Mouse (Mus musculus): ENCODE measurements around the gene Mcm8. TPM values are rescaled to one million over a fixed set of nuclear protein-coding genes. Genes with fewer than 3 reads are reported as not detected.

Gene Mcm8
- total and polyA plus RNA-seq, 2 experiments from 2014 or later: 3.2 to 5.6 TPM

DNA sequence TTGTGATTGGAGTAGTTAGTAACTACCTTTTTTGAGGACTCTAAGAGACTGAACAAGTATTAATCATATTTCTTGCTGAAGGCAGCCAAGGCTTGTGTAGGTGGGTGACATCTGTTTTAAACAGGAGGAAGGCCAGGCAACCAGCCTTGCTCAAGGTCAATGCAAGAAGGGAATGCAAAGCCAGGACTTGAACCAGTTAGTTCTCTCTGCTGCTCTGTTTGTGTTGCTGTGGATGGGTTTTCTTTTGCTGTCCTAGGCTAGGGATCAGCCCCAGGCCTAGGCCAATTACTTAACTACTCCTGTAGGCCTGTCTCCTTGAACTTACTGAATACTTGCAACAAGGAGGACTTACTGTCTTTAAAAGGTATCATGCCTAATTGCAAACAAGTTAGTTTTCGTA, 37.1 kb downstream of the Mcm8 start:
- WGBS: 95% methylated on average over 1 of the region's 1 CpGs
- no peak overlapping the region for H3K9ac ChIP-seq (replicated peaks; ENCODE audit: low read length)
- no peak for TF ChIP-seq CTCF (IDR thresholded peaks at IDR 0.05; ENCODE audit: low read depth)
- H3K4me3 ChIP-seq (ENCODE audit: low read length): no peak overlapping the region
- DNase-seq (ENCODE audit: low spot score): no peak
- peaks cover 16% of the 10 kb centered on the region for H3K36me3 ChIP-seq (ENCODE audit: insufficient read depth, low read length)
- H3K4me1 ChIP-seq (ENCODE audit: insufficient read depth, low read length): peaks cover 2% of the 10 kb centered on the region; the same call in 1 of the 2 replicates
- H3K27ac ChIP-seq: no peak overlapping the region
- no peaks in the 10 kb centered on the region for H3K27me3 ChIP-seq (ENCODE audit: insufficient read depth, low read length)
- no peak for ATAC-seq
- no peaks in the 10 kb centered on the region for H3K9me3 ChIP-seq (ENCODE audit: low read length)
- H3K4me2 ChIP-seq (ENCODE audit: low read depth, low read length): no peak overlapping the region

DNA sequence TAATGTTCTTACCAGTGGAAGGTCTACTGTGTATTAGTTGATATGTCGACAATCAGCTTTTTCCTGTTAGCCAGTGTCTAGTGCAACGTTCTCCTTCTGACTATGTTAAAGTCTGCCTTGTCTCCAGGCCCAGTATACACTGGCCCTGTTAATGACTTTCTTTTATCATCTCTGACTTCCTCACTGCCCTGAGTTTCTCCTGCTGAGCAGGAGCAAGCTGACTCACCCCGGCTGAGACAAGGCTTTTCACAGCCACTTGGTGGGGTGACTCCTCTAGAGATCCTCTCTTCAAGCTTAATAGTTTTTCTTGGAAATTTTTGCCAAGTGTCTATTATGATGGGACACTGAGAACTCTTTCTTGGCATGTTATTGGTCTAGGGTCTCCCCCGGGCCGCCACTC, 40.4 kb downstream of the Mcm8 start:
- no peaks in the 10 kb centered on the region for H3K9me3 ChIP-seq (ENCODE audit: low read length)
- DNase-seq (ENCODE audit: low spot score): no peak
- no peak overlapping the region for H3K4me2 ChIP-seq (ENCODE audit: low read depth, low read length)
- ATAC-seq: no peak
- WGBS: 80% methylated on average over 5 of the region's 5 CpGs
- peaks cover 11% of the 10 kb centered on the region for H3K36me3 ChIP-seq (ENCODE audit: insufficient read depth, low read length)
- no peak overlapping the region for H3K4me3 ChIP-seq (ENCODE audit: low read length)
- TF ChIP-seq CTCF (IDR thresholded peaks at IDR 0.05; ENCODE audit: low read depth): no peak
- no peaks in the 10 kb centered on the region for H3K4me1 ChIP-seq (ENCODE audit: insufficient read depth, low read length)
- H3K27me3 ChIP-seq (ENCODE audit: insufficient read depth, low read length): no peaks in the 10 kb centered on the region
- H3K27ac ChIP-seq: no peak overlapping the region
- H3K9ac ChIP-seq (replicated peaks; ENCODE audit: low read length): no peak overlapping the region

DNA sequence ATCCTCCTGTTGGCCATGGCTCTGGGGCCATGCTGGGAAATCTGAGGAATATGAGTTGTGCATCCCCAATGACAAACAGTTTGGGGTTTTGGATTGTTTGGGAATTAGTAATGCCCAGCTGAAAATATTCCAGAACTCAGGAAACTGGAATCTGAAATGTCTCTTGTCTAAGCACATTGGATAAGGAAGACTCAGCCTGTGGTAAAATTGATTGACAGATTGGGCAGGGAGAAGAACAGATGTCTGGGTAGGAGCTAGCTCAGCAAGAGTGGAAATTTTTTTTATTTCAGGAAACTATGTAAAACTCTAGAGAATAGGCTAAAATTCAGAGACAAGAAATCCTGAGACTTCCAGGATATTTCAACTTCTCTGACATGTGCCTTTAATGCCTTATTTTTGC, 44.5 kb downstream of the Mcm8 start:
- no peak overlapping the region for H3K27ac ChIP-seq
- no peak overlapping the region for H3K9ac ChIP-seq (replicated peaks; ENCODE audit: low read length)
- no peaks in the 10 kb centered on the region for H3K27me3 ChIP-seq (ENCODE audit: insufficient read depth, low read length)
- H3K36me3 ChIP-seq (ENCODE audit: insufficient read depth, low read length): peaks cover 2% of the 10 kb centered on the region; the same call in 1 of the 2 replicates
- ATAC-seq: no peak
- no peak overlapping the region for H3K4me3 ChIP-seq (ENCODE audit: low read length)
- no peaks in the 10 kb centered on the region for H3K4me1 ChIP-seq (ENCODE audit: insufficient read depth, low read length)
- no peak for TF ChIP-seq CTCF (IDR thresholded peaks at IDR 0.05; ENCODE audit: low read depth)
- H3K9me3 ChIP-seq (ENCODE audit: low read length): no peaks in the 10 kb centered on the region
- DNase-seq (ENCODE audit: low spot score): no peak
- H3K4me2 ChIP-seq (ENCODE audit: low read depth, low read length): no peak overlapping the region

DNA sequence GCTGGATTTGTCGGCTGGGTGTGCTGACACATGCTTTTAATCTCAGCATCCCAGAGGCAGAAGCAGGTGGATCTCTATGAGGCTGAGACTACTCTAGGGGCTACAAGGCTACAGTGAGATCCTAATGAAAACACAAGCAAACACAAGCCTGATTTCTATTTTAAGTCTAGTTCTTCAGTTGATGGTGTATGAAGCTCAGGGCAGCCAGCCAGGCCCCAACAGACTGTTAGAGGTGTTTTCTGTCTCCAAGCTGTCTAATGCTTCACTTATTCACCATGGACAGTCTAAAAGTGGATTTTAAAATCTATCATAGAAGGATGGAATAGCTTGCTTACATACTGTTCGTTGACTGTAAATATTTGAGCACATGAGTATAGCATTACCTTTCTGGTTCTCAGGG, 45.5 kb downstream of the Mcm8 start:
- TF ChIP-seq CTCF (IDR thresholded peaks at IDR 0.05; ENCODE audit: low read depth): no peak
- no peaks in the 10 kb centered on the region for H3K9me3 ChIP-seq (ENCODE audit: low read length)
- DNase-seq (ENCODE audit: low spot score): no peak
- H3K27me3 ChIP-seq (ENCODE audit: insufficient read depth, low read length): no peaks in the 10 kb centered on the region
- no peak overlapping the region for H3K9ac ChIP-seq (replicated peaks; ENCODE audit: low read length)
- H3K4me3 ChIP-seq (ENCODE audit: low read length): no peak overlapping the region
- no peak for ATAC-seq
- WGBS: 88% methylated on average over 2 of the region's 2 CpGs
- H3K27ac ChIP-seq: no peak overlapping the region
- H3K4me1 ChIP-seq (ENCODE audit: insufficient read depth, low read length): no peaks in the 10 kb centered on the region
- H3K4me2 ChIP-seq (ENCODE audit: low read depth, low read length): no peak overlapping the region
- peaks cover 6% of the 10 kb centered on the region; the same call in 1 of the 2 replicates for H3K36me3 ChIP-seq (ENCODE audit: insufficient read depth, low read length)

DNA sequence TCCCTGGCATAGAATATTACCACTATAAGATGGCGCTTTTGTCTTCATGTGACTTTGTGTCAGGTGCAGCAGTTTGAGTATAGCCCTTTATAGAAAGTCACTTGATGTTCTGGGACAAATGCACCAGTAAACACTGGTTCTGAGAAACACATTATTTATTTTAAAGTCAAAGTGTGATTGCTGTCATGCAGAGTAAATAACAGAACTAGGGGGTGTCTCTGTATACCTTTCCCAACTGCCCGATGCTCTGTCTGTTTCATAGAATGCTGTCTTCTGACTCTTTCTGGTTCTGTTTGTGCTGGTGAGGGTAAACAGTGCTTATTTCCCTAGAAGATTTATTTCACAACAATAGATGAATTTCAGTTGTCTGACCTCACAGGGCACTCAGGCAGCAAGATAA, 47.4 kb downstream of the Mcm8 start:
- H3K4me3 ChIP-seq (ENCODE audit: low read length): no peak overlapping the region
- H3K4me2 ChIP-seq (ENCODE audit: low read depth, low read length): no peak overlapping the region
- no peaks in the 10 kb centered on the region for H3K4me1 ChIP-seq (ENCODE audit: insufficient read depth, low read length)
- no peaks in the 10 kb centered on the region for H3K27me3 ChIP-seq (ENCODE audit: insufficient read depth, low read length)
- no peak overlapping the region for H3K9ac ChIP-seq (replicated peaks; ENCODE audit: low read length)
- DNase-seq (ENCODE audit: low spot score) (no peak), ATAC-seq (no peak)
- WGBS: 96% methylated on average over 2 of the region's 2 CpGs
- no peak for TF ChIP-seq CTCF (IDR thresholded peaks at IDR 0.05; ENCODE audit: low read depth)
- H3K27ac ChIP-seq: no peak overlapping the region
- no peaks in the 10 kb centered on the region for H3K9me3 ChIP-seq (ENCODE audit: low read length)
- peaks cover 6% of the 10 kb centered on the region; the same call in 1 of the 2 replicates for H3K36me3 ChIP-seq (ENCODE audit: insufficient read depth, low read length)

DNA sequence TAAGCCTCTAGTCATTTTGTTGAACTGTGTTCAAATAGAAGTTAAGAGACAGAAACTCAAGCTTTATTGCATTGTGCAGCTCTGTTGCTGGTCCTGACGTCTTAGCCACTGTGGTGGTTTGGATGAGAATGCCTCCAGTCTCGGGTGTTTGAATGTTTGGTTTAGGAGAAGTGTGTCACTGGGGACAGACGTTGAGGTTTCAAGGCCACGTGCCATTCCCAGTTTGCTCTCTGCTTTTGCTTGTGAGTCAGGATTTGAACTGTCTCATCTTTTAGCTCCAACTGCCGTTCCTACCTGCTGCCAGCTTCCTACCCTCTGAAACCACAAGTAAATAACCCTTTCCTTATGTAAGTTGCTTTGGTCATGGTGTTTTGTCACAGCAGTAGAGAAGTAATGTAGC, 51.6 kb downstream of the Mcm8 start:
- WGBS: 78% methylated on average over 5 of the region's 5 CpGs
- TF ChIP-seq CTCF (IDR thresholded peaks at IDR 0.05; ENCODE audit: low read depth): no peak
- no peaks in the 10 kb centered on the region for H3K4me1 ChIP-seq (ENCODE audit: insufficient read depth, low read length)
- DNase-seq (ENCODE audit: low spot score) (no peak), ATAC-seq (no peak)
- no peak overlapping the region for H3K4me2 ChIP-seq (ENCODE audit: low read depth, low read length)
- H3K9ac ChIP-seq (replicated peaks; ENCODE audit: low read length): no peak overlapping the region
- no peaks in the 10 kb centered on the region for H3K9me3 ChIP-seq (ENCODE audit: low read length)
- no peaks in the 10 kb centered on the region for H3K27me3 ChIP-seq (ENCODE audit: insufficient read depth, low read length)
- H3K27ac ChIP-seq: no peak overlapping the region
- H3K4me3 ChIP-seq (ENCODE audit: low read length): no peak overlapping the region
- H3K36me3 ChIP-seq (ENCODE audit: insufficient read depth, low read length): peaks cover 6% of the 10 kb centered on the region; the same call in 1 of the 2 replicates

DNA sequence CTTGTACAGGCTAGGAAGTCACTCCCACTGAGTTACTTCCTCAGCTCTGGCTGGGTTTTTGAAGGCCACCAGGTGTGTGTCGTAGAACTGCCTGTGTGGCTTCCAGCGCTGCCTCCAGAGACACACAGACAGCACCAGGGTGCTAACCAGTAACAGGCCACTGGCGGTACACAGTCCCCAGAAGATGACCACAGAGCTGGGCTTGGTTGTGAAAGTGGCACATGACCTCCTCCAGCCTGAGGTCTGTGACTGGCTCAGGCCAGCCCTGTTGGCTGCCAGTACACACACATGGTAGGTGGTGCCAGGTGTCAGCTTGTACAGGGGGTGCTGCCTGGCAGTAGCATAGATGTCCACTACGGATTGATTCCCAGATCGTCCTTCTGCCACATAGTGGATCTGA, 53.7 kb downstream of the Mcm8 start:
- DNase-seq (ENCODE audit: low spot score): no peak
- H3K36me3 ChIP-seq (ENCODE audit: insufficient read depth, low read length): peaks cover 6% of the 10 kb centered on the region; the same call in 1 of the 2 replicates
- no peak overlapping the region for H3K9ac ChIP-seq (replicated peaks; ENCODE audit: low read length)
- 93% methylated on average over 5 of the region's 5 CpGs for WGBS
- no peak for ATAC-seq
- no peak overlapping the region for H3K27ac ChIP-seq
- no peaks in the 10 kb centered on the region for H3K4me1 ChIP-seq (ENCODE audit: insufficient read depth, low read length)
- no peaks in the 10 kb centered on the region for H3K9me3 ChIP-seq (ENCODE audit: low read length)
- no peak overlapping the region for H3K4me3 ChIP-seq (ENCODE audit: low read length)
- no peak for TF ChIP-seq CTCF (IDR thresholded peaks at IDR 0.05; ENCODE audit: low read depth)
- no peaks in the 10 kb centered on the region for H3K27me3 ChIP-seq (ENCODE audit: insufficient read depth, low read length)
- H3K4me2 ChIP-seq (ENCODE audit: low read depth, low read length): no peak overlapping the region

All from hindbrain, postnatal 0 days (tissue).